Mouse (Mus musculus) embryonic stem cell, embryonic (primary cell): ENCODE measurements around the gene L3mbtl1.

Source experiments
- CTCF ChIA-PET, 4 experiments: fragments of 300-600 bp in 2 of 4; fragments of 350-600 bp in 2 of 4; sonication (Branson Sonifier 250); formaldehyde crosslinking; loops; one replicate each; lab custom pipeline; 2022; ENCODE audit warnings: inconsistent platforms in 2 of 4; lab: Charles Lee
- POLR2A ChIA-PET, 4 experiments: fragments of 300-600 bp in 2 of 4; fragments of 350-600 bp in 2 of 4; sonication (Branson Sonifier 250); formaldehyde crosslinking; loops; one replicate each; lab custom pipeline; 2022; ENCODE audit warnings: antibody characterized with exemption in 4 of 4, inconsistent platforms in 1 of 4; lab: Charles Lee

The L3mbtl1 gene

GRCm38 (mm10) chr2:163001071-163001470, 57.8 kb downstream of the L3mbtl1 start:
- POLR2A ChIA-PET: interaction anchor here in 2 of 4 experiments (0.7 to 1.2 kb wide), 2 partner anchors 30 to 69 kb away, joined by 3 to 7 read pairs; no protein-coding TSS in a partner anchor
- CTCF ChIA-PET: no interaction called here

- CTCF ChIA-PET: interaction anchor here in 1 of 4 experiments (0.6 kb wide), 1 partner anchor 26 kb away, joined by 3 read pairs; no protein-coding TSS in a partner anchor
- POLR2A ChIA-PET: interaction anchor here in 1 of 4 experiments (0.8 to 1.7 kb wide), 3 partner anchors 8 to 22 kb away, joined by 4 read pairs; no protein-coding TSS in a partner anchor
Measured at GRCm38 (mm10) chr2:163007299-163007698, 64.0 kb downstream of the L3mbtl1 start.

GRCm38 (mm10) chr2:163016916-163017743, 73.9 kb downstream of the L3mbtl1 start, which contains the start of gene Ift52:
Ift52 (plus strand) TSS chr2:163017354.
- ChIA-PET CTCF (interaction anchor here in 2 of 4 experiments (0.8 to 1.3 kb wide), 4 partner anchors 14 to 72 kb away, joined by 3 to 4 read pairs (median 3); no protein-coding TSS in a partner anchor), POLR2A (interaction anchor here (0.6 to 27.4 kb wide), 30 partner anchors 9 to 98 kb away, joined by 3 to 1338 read pairs (median 4); partner anchors contain the start of genes L3mbtl1 (in 1 of the 4) and Mybl2 (in 1 of the 4))
